Comparison of ENCODE assay signal across 9 mouse cellular contexts in the genomic region with DNA sequence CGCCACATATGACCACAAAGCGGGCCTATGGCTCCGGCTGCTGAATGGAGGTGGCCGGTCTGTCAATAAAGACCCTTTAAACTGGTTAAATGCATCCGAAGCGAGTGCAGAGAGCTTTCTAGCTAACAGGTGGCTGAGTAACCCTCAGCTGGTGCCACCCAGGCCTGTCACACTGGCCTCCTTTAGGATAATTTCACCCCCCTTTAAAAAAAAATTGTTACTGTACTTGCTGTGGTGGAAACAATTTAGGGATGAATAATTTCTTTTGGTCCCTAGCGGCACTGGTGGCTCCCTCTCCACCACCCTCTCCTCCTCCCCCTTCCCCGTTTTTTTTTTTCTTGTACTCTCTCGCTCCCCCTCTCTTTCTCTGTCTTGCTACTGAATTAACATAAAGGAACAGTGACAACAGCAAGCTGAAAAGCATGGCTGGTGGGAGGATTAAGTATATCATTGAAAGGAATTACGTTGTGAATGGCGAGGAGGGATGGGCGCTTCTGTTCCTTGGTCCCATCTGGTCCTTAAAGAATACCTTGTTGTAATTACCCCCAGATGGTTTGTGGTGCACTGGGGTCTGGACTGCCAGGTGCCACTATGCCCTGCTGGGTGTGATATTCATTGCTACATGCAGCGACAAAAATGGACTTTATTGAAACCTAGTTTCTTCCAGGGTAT.
DNase-seq lines count a peak whose midpoint lies in the region; ATAC-seq lines count a peak whose summit lies in the region.
"Had no signal": no experiment of that assay in that cellular context is flagged by ENCODE, and none has a peak within 500 bp of the region (broad histone marks: within the 10 kb centered on the region; RNA-seq: fewer than 3 reads in every experiment).

No protein-coding gene starts in this region.

- WGBS in heart, embryonic 11.5 days (ENCODE audit: insufficient replicate concordance) = 27% methylated on average over 13 of the region's 13 CpGs
- under 1% methylated on average over 13 of the region's 13 CpGs for WGBS in midbrain, embryonic 13.5 days

- no peak for ATAC-seq in heart, embryonic 11.5 days (replicated peaks; ENCODE audit: insufficient number of reproducible peaks, low FRiP score, low TSS enrichment)
- peak; percentile 95 for ATAC-seq in midbrain, embryonic 13.5 days
- no peak for ATAC-seq in activated CD4-positive, CD25-positive, alpha-beta regulatory T cell, adult 4 months

- no peaks in the 10 kb centered on the region for H3K27me3 ChIP-seq in heart, embryonic 11.5 days (ENCODE audit: control insufficient read depth, insufficient read depth, low read length)
- peaks cover 18% of the 10 kb centered on the region for H3K27me3 ChIP-seq in midbrain, embryonic 13.5 days

- no peaks in the 10 kb centered on the region for H3K4me1 ChIP-seq in heart, embryonic 11.5 days (ENCODE audit: control insufficient read depth, insufficient read depth, low read length)
- H3K4me1 ChIP-seq in midbrain, embryonic 13.5 days (replicated peaks) = peaks cover 13% of the 10 kb centered on the region

- no peak for DNase-seq in heart, adult 8-10 months (ENCODE audit: low spot score)
- peak; percentile 54 for DNase-seq in embryo, embryonic 10 days (ENCODE audit: low spot score)
- peak; percentile 43 for DNase-seq in forelimb bud, embryonic 11.5 days (ENCODE audit: low read depth, low spot score)
- DNase-seq in testis, postnatal 10 days (ENCODE audit: low spot score) = no peak
- DNase-seq in urinary bladder, postnatal 10 days (ENCODE audit: low spot score) = no peak

- H3K9ac ChIP-seq in heart, embryonic 11.5 days (ENCODE audit: low read depth, low read length) = no peak overlapping the region
- H3K9ac ChIP-seq in midbrain, embryonic 13.5 days (replicated peaks) = peak overlapping the region; percentile 48; the same call in 1 of the 2 replicates

- no peak overlapping the region for H3K27ac ChIP-seq in heart, embryonic 11.5 days (ENCODE audit: low read depth, low read length)
- H3K27ac ChIP-seq in midbrain, embryonic 13.5 days = no peak overlapping the region; the same call in 1 of the 2 replicates

- H3K36me3 ChIP-seq in heart, embryonic 11.5 days (ENCODE audit: control insufficient read depth, insufficient read depth, low read length) = no peaks in the 10 kb centered on the region
- no peaks in the 10 kb centered on the region for H3K36me3 ChIP-seq in midbrain, embryonic 13.5 days

- no peaks in the 10 kb centered on the region for H3K9me3 ChIP-seq in heart, embryonic 11.5 days (replicated peaks; ENCODE audit: control insufficient read depth, low read length)
- H3K9me3 ChIP-seq in midbrain, embryonic 13.5 days = no peaks in the 10 kb centered on the region

- peak overlapping the region; percentile 46 for H3K4me2 ChIP-seq in heart, embryonic 11.5 days
- peak overlapping the region; percentile 55 for H3K4me2 ChIP-seq in midbrain, embryonic 13.5 days (replicated peaks)

- H3K4me3 ChIP-seq in heart, embryonic 11.5 days (ENCODE audit: low read depth, low read length) = peak overlapping the region; percentile 11; the same call in 1 of the 2 replicates
- H3K4me3 ChIP-seq in midbrain, embryonic 13.5 days (replicated peaks) = peak overlapping the region; percentile 27
- H3K4me3 ChIP-seq: myocyte had no signal

Comparison
In these comparisons a context has a peak if more than half of its experiments do, and no peak if none do; other contexts are left out.
1. DNase-seq: peak in embryo, embryonic 10 days (single experiment) and forelimb bud, embryonic 11.5 days (single experiment); none in heart, adult 8-10 months (single experiment), testis, postnatal 10 days (single experiment) and urinary bladder, postnatal 10 days (single experiment).